Mouse (Mus musculus) neural tube, embryonic 11.5 days (tissue): Measurements from ENCODE around the gene Usf3. TPM values are rescaled to one million over a fixed set of nuclear protein-coding genes. Genes with fewer than 3 reads are reported as not detected.

ENCODE experiments used
- ATAC-seq: fragments of 200-750 bp; cut with Nextera tagmentation; 2 replicates; pipeline ENCODE4 v1.8.0; 2017; ENCODE audit warnings: moderate number of reproducible peaks, mild to moderate bottlenecking, moderate TSS enrichment, moderate library complexity; ENCODE audit not compliant: insufficient read depth, low FRiP score, low TSS enrichment
- DNase-seq: peaks from one replicate; pipeline ENCODE4 v3.0.0-alpha.2; 2015; ENCODE audit warnings: low spot score
- H3K27ac ChIP-seq: fragments of 300-500 bp; sonication (generic); 2 replicates; pipeline ENCODE4 v1.5.1; 2014; ENCODE audit warnings: low read depth, mild to moderate bottlenecking, low read length
- H3K27me3 ChIP-seq: fragments of 300-500 bp; sonication (generic); 2 replicates; pipeline ENCODE4 v1.6.1; 2014; ENCODE audit warnings: mild to moderate bottlenecking, low read length, mixed read lengths; ENCODE audit not compliant: control insufficient read depth, insufficient read depth
- H3K36me3 ChIP-seq: fragments of 300-500 bp; sonication (generic); 2 replicates; pipeline ENCODE4 v1.6.1; 2014; ENCODE audit warnings: mild to moderate bottlenecking, low read length, moderate library complexity, mixed read lengths; ENCODE audit not compliant: control insufficient read depth, insufficient read depth
- H3K4me1 ChIP-seq: fragments of 300-500 bp; sonication (generic); 2 replicates; pipeline ENCODE4 v1.6.1; 2014; ENCODE audit warnings: low read length, mixed read lengths; ENCODE audit not compliant: control insufficient read depth, insufficient read depth
- H3K4me2 ChIP-seq: fragments of 300-500 bp; sonication (generic); 2 replicates; pipeline ENCODE4 v1.6.1; 2014; ENCODE audit warnings: low read depth, mild to moderate bottlenecking, moderate library complexity
- H3K4me3 ChIP-seq: fragments of 300-500 bp; sonication (generic); 2 replicates; pipeline ENCODE4 v1.5.1; 2014; ENCODE audit warnings: low read depth, low read length
- H3K9ac ChIP-seq: fragments of 300-500 bp; sonication (generic); 2 replicates; pipeline ENCODE4 v1.6.1; 2014; ENCODE audit warnings: mild to moderate bottlenecking, low read length
- H3K9me3 ChIP-seq: fragments of 300-500 bp; sonication (generic); 2 replicates; pipeline ENCODE4 v1.6.1; 2016; ENCODE audit warnings: low read length; ENCODE audit not compliant: control insufficient read depth
- WGBS: fragments of 180-500 bp; shearing (Covaris S2); extraction: QIAGEN DNeasy Blood & Tissue Kit; methylation state at CpG from one replicate; pipeline ENCODE4 v1.1.7; 2014; 5-methylcytosine and 5-hydroxymethylcytosine counted together
- polyA plus RNA-seq: library from polyadenylated mRNA; unstranded; fragments of >200 nt; fragmentation: Nextera tagmentation; extraction: Ambion mirVana; gene quantifications from 2 replicates; pipeline ENCODE4 v1.2.1, GENCODE M21; 2014

The Usf3 gene
- polyA plus RNA-seq: 4.7 and 5.4 TPM in 2 replicates

DNA sequence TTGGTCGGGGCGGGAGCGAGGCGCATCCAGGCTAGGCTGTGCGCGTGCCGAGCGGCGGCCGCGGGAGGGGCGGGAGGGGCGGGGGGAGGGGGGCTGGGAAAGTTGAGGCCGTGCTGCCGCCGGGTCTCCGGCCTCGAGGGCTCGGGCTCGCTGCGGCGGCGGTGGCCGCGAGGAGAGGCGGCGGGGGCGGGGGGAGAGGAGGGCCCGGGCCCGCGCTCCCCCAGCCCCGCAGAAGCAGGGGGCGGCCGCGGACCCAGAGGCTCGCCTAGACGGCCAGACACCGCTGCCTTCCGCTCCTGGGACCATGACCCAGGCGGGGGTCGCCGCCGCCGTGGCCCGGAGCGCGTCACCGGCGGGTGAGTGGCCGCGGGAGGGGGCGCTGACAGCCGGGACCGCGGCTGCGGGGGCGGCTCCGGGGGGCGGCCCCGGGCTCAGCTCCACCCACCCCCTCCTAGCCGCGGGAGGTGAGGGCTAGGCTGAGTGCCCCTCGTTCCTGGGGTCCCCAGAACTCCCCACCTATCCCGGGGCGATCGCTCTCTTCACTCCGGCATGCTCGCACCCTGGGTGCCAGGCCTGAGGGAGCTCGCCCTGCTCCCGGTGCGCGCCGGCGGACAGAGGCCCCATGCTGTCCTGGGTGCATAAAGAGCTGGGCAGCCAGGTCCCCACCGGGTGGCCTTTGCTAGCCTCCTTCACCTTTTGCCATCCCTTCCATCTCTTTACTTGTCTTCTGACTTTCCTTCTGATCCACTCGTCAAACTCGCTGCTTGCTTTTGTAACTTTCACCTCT, at the start of gene Usf3:
TSS of gene Usf3 (plus strand) at position 92 of the 787 bp plus-strand sequence.
- Histone ChIP-seq H3K4me1 (peaks cover 4% of the 10 kb centered on the region; the same call in 1 of the 2 replicates), H3K36me3 (no peaks in the 10 kb centered on the region), H3K4me2 (peak within 1 kb of the TSS; percentile 74), H3K27ac (peak within 1 kb of the TSS; percentile 87), H3K27me3 (no peaks in the 10 kb centered on the region), H3K9ac (peak within 1 kb of the TSS; percentile 93), H3K9me3 (no peaks in the 10 kb centered on the region), H3K4me3 (peak within 1 kb of the TSS; percentile 89)
- under 1% methylated on average over 28 of the region's 77 CpGs for WGBS
- DNase-seq (peak; percentile 58), ATAC-seq (peak; percentile 75)

DNA sequence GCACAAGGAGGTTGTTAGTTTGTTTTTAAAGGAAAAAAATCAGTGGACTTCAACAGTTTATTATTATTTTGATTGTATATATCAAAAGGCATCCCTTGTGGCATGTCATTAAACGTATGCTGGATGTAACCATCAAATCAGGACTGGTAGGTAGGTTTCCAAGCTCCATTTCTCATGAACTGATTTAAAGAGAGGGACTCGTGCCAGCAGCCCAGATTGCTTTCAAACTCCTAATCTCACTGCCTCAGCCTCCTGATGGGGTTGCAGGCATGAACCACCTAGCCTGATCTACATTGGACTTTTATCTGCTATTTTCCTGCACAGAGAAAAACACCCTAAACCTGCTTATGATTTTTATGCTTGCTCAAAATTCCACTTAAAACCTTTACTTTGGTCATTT, 49.3 kb upstream of the Usf3 start:
- no peaks in the 10 kb centered on the region for H3K4me1 ChIP-seq
- DNase-seq: no peak
- H3K9ac ChIP-seq: no peak overlapping the region
- 89% methylated on average over 2 of the region's 2 CpGs for WGBS
- H3K36me3 ChIP-seq: no peaks in the 10 kb centered on the region
- H3K27me3 ChIP-seq: no peaks in the 10 kb centered on the region
- H3K4me3 ChIP-seq: no peak overlapping the region
- H3K4me2 ChIP-seq: no peak overlapping the region
- no peak for ATAC-seq
- no peaks in the 10 kb centered on the region for H3K9me3 ChIP-seq
- no peak overlapping the region for H3K27ac ChIP-seq

DNA sequence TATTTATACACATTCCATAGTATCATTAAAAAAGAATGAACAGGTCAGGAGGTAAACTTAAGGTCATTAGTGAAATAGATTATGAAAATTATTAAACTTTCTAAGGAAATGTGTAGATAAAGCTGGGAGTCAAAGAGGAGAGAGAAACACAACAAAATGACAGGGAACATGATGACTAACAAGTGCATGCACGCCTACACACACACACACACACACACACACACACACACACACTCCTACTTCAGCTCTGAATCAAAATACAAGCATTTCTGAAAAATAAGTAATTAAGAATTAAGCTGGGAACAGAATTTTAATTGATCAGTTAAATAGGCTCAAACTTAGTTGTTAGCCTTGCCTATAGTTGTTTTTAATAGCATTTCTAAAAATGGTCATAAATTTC, 48.3 kb upstream of the Usf3 start:
- H3K27me3 ChIP-seq: no peaks in the 10 kb centered on the region
- H3K4me2 ChIP-seq: no peak overlapping the region
- no peak overlapping the region for H3K4me3 ChIP-seq
- ATAC-seq (no peak), DNase-seq (no peak)
- no peaks in the 10 kb centered on the region for H3K9me3 ChIP-seq
- H3K27ac ChIP-seq: no peak overlapping the region
- no peak overlapping the region for H3K9ac ChIP-seq
- 81% methylated on average over 1 of the region's 1 CpGs for WGBS
- H3K4me1 ChIP-seq: no peaks in the 10 kb centered on the region
- H3K36me3 ChIP-seq: no peaks in the 10 kb centered on the region

DNA sequence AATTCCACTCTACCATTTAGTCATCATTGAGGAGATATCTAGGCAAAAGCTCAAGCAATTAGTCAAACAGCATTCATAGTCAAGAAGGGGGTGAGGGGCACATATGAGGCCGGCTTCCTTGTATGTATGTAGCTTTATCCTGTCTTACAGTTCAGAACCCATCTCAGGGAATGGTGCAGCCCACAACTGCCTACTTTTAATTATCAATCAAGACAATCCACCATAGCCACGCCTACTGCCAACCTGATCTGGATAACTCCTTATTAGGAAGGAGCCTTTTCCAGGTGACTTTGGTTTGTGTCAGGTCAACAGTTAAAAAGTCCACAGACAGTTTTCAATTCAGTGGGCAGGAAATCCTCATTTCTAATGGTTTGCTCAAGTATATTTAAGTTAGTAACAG, 47.6 kb upstream of the Usf3 start:
- ATAC-seq: no peak
- Histone ChIP-seq H3K36me3 (no peaks in the 10 kb centered on the region), H3K27me3 (no peaks in the 10 kb centered on the region), H3K27ac (no peak overlapping the region), H3K9ac (no peak overlapping the region), H3K4me3 (no peak overlapping the region), H3K9me3 (no peaks in the 10 kb centered on the region), H3K4me2 (no peak overlapping the region), H3K4me1 (no peaks in the 10 kb centered on the region)
- WGBS: 74% methylated on average over 2 of the region's 2 CpGs
- DNase-seq: no peak

DNA sequence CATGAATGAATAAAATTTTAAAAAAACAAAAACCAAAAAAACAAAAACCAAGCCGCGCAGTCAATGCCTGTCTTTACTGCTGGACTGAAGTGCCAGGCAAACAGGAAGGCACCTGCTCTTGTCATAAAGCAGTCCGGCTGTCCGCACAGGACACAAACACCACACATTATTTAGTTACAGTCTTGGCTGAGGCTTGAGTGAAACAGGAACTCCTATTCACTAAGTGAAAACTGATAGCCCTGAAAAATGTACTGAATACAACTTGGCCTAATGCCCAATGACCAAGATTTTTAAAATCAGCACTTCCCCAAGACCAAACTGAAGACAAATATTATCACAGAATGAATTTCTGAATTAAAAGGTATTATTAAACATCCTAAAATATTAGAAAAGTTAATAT, 46.6 kb upstream of the Usf3 start:
- no peaks in the 10 kb centered on the region for H3K9me3 ChIP-seq
- H3K4me2 ChIP-seq: no peak overlapping the region
- H3K27ac ChIP-seq: no peak overlapping the region
- no peak overlapping the region for H3K4me3 ChIP-seq
- ATAC-seq (no peak), DNase-seq (no peak)
- H3K9ac ChIP-seq: no peak overlapping the region
- H3K36me3 ChIP-seq: no peaks in the 10 kb centered on the region
- 87% methylated on average over 4 of the region's 4 CpGs for WGBS
- no peaks in the 10 kb centered on the region for H3K4me1 ChIP-seq
- no peaks in the 10 kb centered on the region for H3K27me3 ChIP-seq

DNA sequence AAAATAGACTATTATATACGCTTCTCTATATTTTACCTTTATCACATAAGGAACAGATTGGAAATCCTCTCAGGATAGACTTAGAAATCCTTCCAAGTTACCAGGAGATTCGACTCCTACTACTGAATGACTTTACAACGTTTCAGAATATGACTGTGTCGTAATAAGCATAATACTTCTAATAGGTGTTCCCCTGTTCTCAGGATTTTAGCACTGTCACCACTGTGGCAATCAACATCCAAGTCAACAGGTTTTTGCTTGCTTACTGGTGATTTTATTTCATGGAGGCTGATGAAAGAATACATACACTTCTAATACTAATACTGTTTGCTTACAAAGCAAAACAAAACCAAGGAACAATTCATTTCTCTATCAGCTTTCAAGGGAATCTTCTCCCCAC, 40.7 kb upstream of the Usf3 start:
- WGBS: 76% methylated on average over 4 of the region's 4 CpGs
- no peaks in the 10 kb centered on the region for H3K36me3 ChIP-seq

DNA sequence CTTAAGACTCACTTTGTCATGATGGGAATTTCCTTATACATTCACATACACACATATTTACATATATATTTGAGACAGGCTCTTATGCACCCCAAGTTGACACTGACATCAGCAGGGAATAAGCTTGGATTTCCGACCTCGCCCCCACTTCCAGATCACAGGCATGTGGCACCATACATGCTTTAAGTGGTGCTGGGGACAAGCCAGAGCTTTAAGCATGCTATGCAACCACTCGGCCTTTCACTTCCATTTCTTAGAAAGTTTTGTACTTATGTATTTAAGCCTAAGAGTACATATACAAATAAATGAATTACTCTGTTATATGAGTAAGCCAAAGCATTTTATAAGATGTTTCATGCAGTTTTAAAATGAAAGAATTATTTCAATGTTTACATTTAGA, 39.9 kb upstream of the Usf3 start:
- 86% methylated on average over 3 of the region's 3 CpGs for WGBS
- no peaks in the 10 kb centered on the region for H3K36me3 ChIP-seq
- H3K4me1 ChIP-seq: 0 out of 2 replicates have a peak, but pooled peaks cover 2% of the 10 kb centered on the region
- no peak overlapping the region for H3K9ac ChIP-seq
- no peaks in the 10 kb centered on the region for H3K9me3 ChIP-seq
- DNase-seq (no peak), ATAC-seq (no peak)
- no peaks in the 10 kb centered on the region for H3K27me3 ChIP-seq
- no peak overlapping the region for H3K27ac ChIP-seq
- H3K4me3 ChIP-seq: no peak overlapping the region
- no peak overlapping the region for H3K4me2 ChIP-seq

More for the DNA sequence above, 40.7 kb upstream of the Usf3 start:
- no peaks in the 10 kb centered on the region for H3K27me3 ChIP-seq
- DNase-seq: no peak
- no peaks in the 10 kb centered on the region for H3K4me1 ChIP-seq
- H3K9ac ChIP-seq: no peak overlapping the region
- H3K4me2 ChIP-seq: no peak overlapping the region
- no peak for ATAC-seq
- no peak overlapping the region for H3K27ac ChIP-seq
- no peaks in the 10 kb centered on the region for H3K9me3 ChIP-seq
- H3K4me3 ChIP-seq: no peak overlapping the region

DNA sequence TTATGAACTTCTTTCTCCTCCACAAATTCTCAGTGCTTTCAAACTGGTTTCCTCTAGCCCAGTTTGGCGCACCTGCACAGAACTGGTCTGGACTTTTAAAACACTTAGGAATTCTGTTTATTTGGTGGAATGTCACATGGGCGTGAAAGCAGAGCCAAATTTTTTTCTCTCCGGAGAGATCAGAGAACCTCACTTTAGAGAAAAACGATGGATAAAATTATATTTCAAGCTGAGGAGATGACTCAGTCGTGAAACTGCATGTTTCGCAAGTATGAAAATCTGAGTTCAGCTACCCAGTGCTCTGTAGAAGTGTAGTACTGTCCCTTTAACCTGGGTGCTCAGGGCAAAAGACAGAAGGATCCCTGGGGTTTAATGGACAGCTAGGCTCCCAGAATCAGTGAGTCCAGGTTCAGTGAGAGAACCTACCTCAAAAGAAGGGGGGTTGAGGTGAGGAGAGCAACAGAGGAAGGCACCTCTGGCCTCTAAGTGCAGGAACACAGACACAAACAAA, 36.5 kb upstream of the Usf3 start:
- no peaks in the 10 kb centered on the region for H3K9me3 ChIP-seq
- H3K4me1 ChIP-seq: peaks cover 5% of the 10 kb centered on the region; the same call in 1 of the 2 replicates
- ATAC-seq: no peak
- WGBS: 92% methylated on average over 6 of the region's 6 CpGs
- no peaks in the 10 kb centered on the region for H3K36me3 ChIP-seq
- H3K27me3 ChIP-seq: no peaks in the 10 kb centered on the region
- no peak overlapping the region for H3K4me2 ChIP-seq
- H3K27ac ChIP-seq: no peak overlapping the region
- H3K9ac ChIP-seq: no peak overlapping the region
- H3K4me3 ChIP-seq: no peak overlapping the region
- no peak for DNase-seq
